Mouse (Mus musculus): ENCODE measurements around the gene Slc9a5.

GRCm38 (mm10) chr8:105378673-105379072, 30.0 kb downstream of the Slc9a5 start:
- TF ChIP-seq POLR2A (IDR thresholded peaks at IDR 0.05; ENCODE audit: insufficient read depth, low read depth, low read length), result no peak
- TF ChIP-seq CTCF (IDR thresholded peaks at IDR 0.05), result 0 out of 2 replicates have a peak, but pooled peaks have one; percentile 2
- no peak for TF ChIP-seq EP300 (IDR thresholded peaks at IDR 0.05; ENCODE audit: insufficient read depth, low read depth, low read length)

All from heart, adult 2 months (tissue).